16 mouse cellular contexts compared by ENCODE assay signal in genomic region chr17:31935091-31935830, GRCm38 (mm10).
DNase-seq lines count a peak whose midpoint lies in the region; ATAC-seq and TF ChIP-seq lines count a peak whose summit lies in the region.
"Had no signal": no experiment of that assay in that cellular context is flagged by ENCODE, and none has a peak within 500 bp of the region (broad histone marks: within the 10 kb centered on the region; RNA-seq: fewer than 3 reads in every experiment).

No protein-coding gene starts in this region.

- no peak overlapping the region for H3K4me3 ChIP-seq in gastrocnemius, adult 2 months
- H3K4me3 ChIP-seq in limb, embryonic 11.5 days (ENCODE audit: low read depth, low read length): no peak overlapping the region
- H3K4me3 ChIP-seq: embryonic facial prominence, embryonic 15.5 days; limb, embryonic 13.5 days; liver, embryonic 15.5 days; midbrain, embryonic 10.5 days had no signal

- no peak overlapping the region for H3K4me2 ChIP-seq in limb, embryonic 11.5 days (ENCODE audit: low read depth, severe bottlenecking)
- H3K4me2 ChIP-seq: embryonic facial prominence, embryonic 15.5 days; limb, embryonic 13.5 days; liver, embryonic 15.5 days had no signal

- peaks cover 9% of the 10 kb centered on the region for H3K4me1 ChIP-seq in limb, embryonic 11.5 days (ENCODE audit: control insufficient read depth, insufficient read depth, low read length)

- DNase-seq in gastrocnemius, adult 2 months: no peak
- DNase-seq in gastrocnemius, adult 18-20 months (ENCODE audit: low spot score): no peak
- peak; percentile 10 for DNase-seq in kidney, postnatal 10 days
- no peak for DNase-seq in kidney, postnatal 14 days
- peak; percentile 40 for DNase-seq in testis, postnatal 10 days (ENCODE audit: low spot score)
- no peak for DNase-seq in testis, postnatal 14 days (ENCODE audit: low spot score)
- no peak for DNase-seq in limb, embryonic 11.5 days (ENCODE audit: low spot score)
- DNase-seq: cerebellum, adult 18-20 months; kidney, adult 9 months had no signal

- H3K27me3 ChIP-seq in limb, embryonic 11.5 days (ENCODE audit: control insufficient read depth, insufficient read depth, low read length): no peaks in the 10 kb centered on the region
- H3K27me3 ChIP-seq: embryonic facial prominence, embryonic 15.5 days; limb, embryonic 13.5 days; liver, embryonic 15.5 days had no signal

- intact Hi-C loops in gastrocnemius, adult 2 months (cut with DNase I): loop anchor here (5.0 kb wide), 2 partner anchors 77 to 78 kb away; partner anchors contain the start of gene Sik1

- peak; percentile 67; the same call in 1 of the 2 replicates for ATAC-seq in limb, embryonic 11.5 days (ENCODE audit: insufficient number of reproducible peaks, low FRiP score, low TSS enrichment, low read depth)
- no peak for ATAC-seq in frontal cortex, adult (ENCODE audit: low TSS enrichment)
- ATAC-seq: forebrain, embryonic 14.5 days had no signal

- H3K36me3 ChIP-seq in limb, embryonic 11.5 days (ENCODE audit: control insufficient read depth, insufficient read depth, low read length): no peaks in the 10 kb centered on the region
- H3K36me3 ChIP-seq: embryonic facial prominence, embryonic 15.5 days; limb, embryonic 13.5 days; liver, embryonic 15.5 days; midbrain, embryonic 10.5 days had no signal

- H3K27ac ChIP-seq in gastrocnemius, adult 2 months: peak overlapping the region; percentile 46
- no peak overlapping the region for H3K27ac ChIP-seq in limb, embryonic 11.5 days (replicated peaks; ENCODE audit: low read depth, low read length)
- H3K27ac ChIP-seq: embryonic facial prominence, embryonic 15.5 days; limb, embryonic 13.5 days; liver, embryonic 15.5 days; midbrain, embryonic 10.5 days; stomach, postnatal 0 days had no signal

- H3K9me3 ChIP-seq in limb, embryonic 11.5 days (ENCODE audit: control insufficient read depth, low read length): no peaks in the 10 kb centered on the region
- H3K9me3 ChIP-seq: embryonic facial prominence, embryonic 15.5 days; limb, embryonic 13.5 days; liver, embryonic 15.5 days; midbrain, embryonic 10.5 days had no signal

- 52% methylated on average over 6 of the region's 6 CpGs for WGBS in limb, embryonic 11.5 days

- no peak overlapping the region for H3K9ac ChIP-seq in limb, embryonic 11.5 days (ENCODE audit: low read length)
- H3K9ac ChIP-seq: embryonic facial prominence, embryonic 15.5 days; limb, embryonic 13.5 days; liver, embryonic 15.5 days had no signal

- TF ChIP-seq CTCF in gastrocnemius, adult 2 months (IDR thresholded peaks at IDR 0.05): no peak

Comparison
In these comparisons a context has a peak if more than half of its experiments do, and no peak if none do; other contexts are left out.
1. DNase-seq: peak in kidney, postnatal 10 days (single experiment) and testis, postnatal 10 days (single experiment); none in gastrocnemius, adult 2 months (single experiment), gastrocnemius, adult 18-20 months (single experiment), kidney, postnatal 14 days (single experiment), testis, postnatal 14 days (single experiment) and limb, embryonic 11.5 days (single experiment).